Mouse (Mus musculus): Measurements from ENCODE around the gene Sfpq. TPM values are rescaled to one million over a fixed set of nuclear protein-coding genes. Genes with fewer than 3 reads are reported as not detected.
"Not testable (repeated sequence)": the region's sequence is repeated elsewhere in the genome, so short reads cannot be mapped to it uniquely, and the experiment has no call there.

Sfpq gene
- 100 to 1,000 TPM; 163 to 281 TPM for total RNA-seq (2021)

GRCm38 (mm10) chr4:127021151-127021945, at the start of gene Sfpq:
Gene Sfpq, plus strand, starts transcription at chr4:127021324.
- intact Hi-C loops (cut with DNase I): loop anchor here (5.0 kb wide), 1 partner anchor 54 kb away; the partner anchor contains the start of gene Zmym4

GRCm38 (mm10) chr4:126977467-126977866, 43.7 kb upstream of the Sfpq start:
- no peak for DNase-seq (ENCODE audit: low spot score in 2 of 2)

More at GRCm38 (mm10) chr4:127021151-127021945, at the start of gene Sfpq:
- peak; percentile 98 to 100 for DNase-seq (ENCODE audit: low spot score in 2 of 2)

GRCm38 (mm10) chr4:126978706-126979105, 42.4 kb upstream of the Sfpq start:
- intact Hi-C loops (cut with DNase I): no loop called here
- no peak for DNase-seq (ENCODE audit: low spot score in 2 of 2)

More at GRCm38 (mm10) chr4:126977467-126977866, 43.7 kb upstream of the Sfpq start:
- intact Hi-C loops (cut with DNase I): no loop called here

- no peak for DNase-seq (ENCODE audit: low spot score in 2 of 2)
- intact Hi-C loops (cut with DNase I): no loop called here
Observed at GRCm38 (mm10) chr4:126983321-126983720, 37.8 kb upstream of the Sfpq start.

- intact Hi-C loops (cut with DNase I); DNase-seq (ENCODE audit: low spot score in 2 of 2): not testable (repeated sequence)
Observed at GRCm38 (mm10) chr4:126983736-126984525, 37.2 kb upstream of the Sfpq start.

GRCm38 (mm10) chr4:126986768-126987167, 34.4 kb upstream of the Sfpq start:
- intact Hi-C loops (cut with DNase I): no loop called here
- DNase-seq (ENCODE audit: low spot score in 2 of 2): no peak

GRCm38 (mm10) chr4:126988503-126988902, 32.6 kb upstream of the Sfpq start:
- DNase-seq (ENCODE audit: low spot score in 2 of 2): no peak
- intact Hi-C loops (cut with DNase I): no loop called here

GRCm38 (mm10) chr4:126990553-126990952, 30.6 kb upstream of the Sfpq start:
- intact Hi-C loops (cut with DNase I): no loop called here
- DNase-seq (ENCODE audit: low spot score in 2 of 2): no peak

GRCm38 (mm10) chr4:126992356-126992755, 28.8 kb upstream of the Sfpq start:
- intact Hi-C loops (cut with DNase I): no loop called here

GRCm38 (mm10) chr4:126999372-126999771, 21.8 kb upstream of the Sfpq start:
- intact Hi-C loops (cut with DNase I); DNase-seq (ENCODE audit: low spot score in 2 of 2): not testable (repeated sequence)

More at GRCm38 (mm10) chr4:126992356-126992755, 28.8 kb upstream of the Sfpq start:
- DNase-seq (ENCODE audit: low spot score in 2 of 2): no peak

- intact Hi-C loops (cut with DNase I): no loop called here
- no peak for DNase-seq (ENCODE audit: low spot score in 2 of 2)
Observed at GRCm38 (mm10) chr4:127000601-127001105, 20.5 kb upstream of the Sfpq start.

GRCm38 (mm10) chr4:127004384-127004783, 16.7 kb upstream of the Sfpq start:
- DNase-seq (ENCODE audit: low spot score in 2 of 2): no peak
- intact Hi-C loops (cut with DNase I): no loop called here

GRCm38 (mm10) chr4:127005113-127005936, 15.8 kb upstream of the Sfpq start:
- intact Hi-C loops (cut with DNase I): loop anchor here (5.0 kb wide), 1 partner anchor 38 kb away; the partner anchor contains the start of gene Zmym4
- DNase-seq (ENCODE audit: low spot score in 2 of 2): peak; percentile 49 to 71

- peak; percentile 76 to 83 for DNase-seq (ENCODE audit: low spot score in 2 of 2)
- intact Hi-C loops (cut with DNase I): not testable (repeated sequence)
Observed at GRCm38 (mm10) chr4:127015294-127015993, 5.7 kb upstream of the Sfpq start.

- intact Hi-C loops (cut with DNase I): no loop called here
- no peak for DNase-seq (ENCODE audit: low spot score in 2 of 2)
Observed at GRCm38 (mm10) chr4:127016366-127016765, 4.8 kb upstream of the Sfpq start.

GRCm38 (mm10) chr4:127020411-127021150, 543 bp upstream of the Sfpq start:
- no peak for DNase-seq (ENCODE audit: low spot score in 2 of 2)
- intact Hi-C loops (cut with DNase I): loop anchor here (5.0 kb wide), 1 partner anchor 53 kb away; the partner anchor contains the start of gene Zmym4

GRCm38 (mm10) chr4:127021989-127022626, 984 bp downstream of the Sfpq start:
- intact Hi-C loops (cut with DNase I): loop anchor here (5.0 kb wide), 1 partner anchor 55 kb away; the partner anchor contains the start of gene Zmym4
- peak; percentile 85 to 91 for DNase-seq (ENCODE audit: low spot score in 2 of 2)
